Mouse (Mus musculus) stomach, postnatal 0 days (tissue): ENCODE results near the gene Ell. TPM values are rescaled to one million over a fixed set of nuclear protein-coding genes. Genes with fewer than 3 reads are reported as not detected.

ENCODE experiments used
- ATAC-seq: fragments of 200-750 bp; cut with Nextera tagmentation; 2 replicates; pipeline ENCODE4 v1.8.0; 2017; ENCODE audit not compliant: low FRiP score, low TSS enrichment
- DNase-seq: peaks from one replicate; pipeline ENCODE4 v3.0.0-alpha.2; 2016; ENCODE audit warnings: low spot score
- H3K27ac ChIP-seq: fragments of 300-500 bp; sonication (generic); replicated peaks from 2 replicates; pipeline ENCODE4 v1.5.1; 2014; ENCODE audit warnings: mild to moderate bottlenecking, control low read depth
- H3K27me3 ChIP-seq: fragments of 300-500 bp; sonication (generic); 2 replicates; pipeline ENCODE4 v1.6.1; 2014; ENCODE audit warnings: low read length; ENCODE audit not compliant: control insufficient read depth, insufficient read depth
- H3K36me3 ChIP-seq: fragments of 300-500 bp; sonication (generic); 2 replicates; pipeline ENCODE4 v1.6.1; 2014; ENCODE audit warnings: low read length, mixed read lengths; ENCODE audit not compliant: control insufficient read depth, insufficient read depth
- H3K4me1 ChIP-seq: fragments of 300-500 bp; sonication (generic); replicated peaks from 2 replicates; pipeline ENCODE4 v1.6.1; 2014; ENCODE audit warnings: antibody characterized with exemption; ENCODE audit not compliant: control insufficient read depth, insufficient read depth
- H3K4me2 ChIP-seq: fragments of 300-500 bp; sonication (generic); replicated peaks from 2 replicates; pipeline ENCODE4 v1.6.1; 2014; ENCODE audit warnings: low read depth, mild to moderate bottlenecking, control low read depth, moderate library complexity
- H3K4me3 ChIP-seq: fragments of 300-500 bp; sonication (generic); 2 replicates; pipeline ENCODE4 v1.5.1; 2014; ENCODE audit warnings: low read depth, low read length, control low read depth
- H3K9ac ChIP-seq: fragments of 300-500 bp; sonication (generic); 2 replicates; pipeline ENCODE4 v1.6.1; 2014; ENCODE audit warnings: mild to moderate bottlenecking, low read length, control low read depth, mixed read lengths
- H3K9me3 ChIP-seq: fragments of 300-500 bp; sonication (generic); 2 replicates; pipeline ENCODE4 v1.6.1; 2016; ENCODE audit warnings: low read length; ENCODE audit not compliant: control insufficient read depth
- CTCF ChIP-seq: IDR thresholded peaks from 2 replicates; pipeline ENCODE4 v1.5.1; 2016; ENCODE audit warnings: antibody characterized with exemption, low read depth, mild to moderate bottlenecking, moderate library complexity
- EP300 ChIP-seq: optimal IDR thresholded peaks from 2 replicates; pipeline ENCODE3; 2016; ENCODE audit warnings: antibody characterized with exemption
- WGBS: fragments of 180-500 bp; shearing (Covaris S2); extraction: QIAGEN DNeasy Blood & Tissue Kit; methylation state at CpG from one replicate; pipeline ENCODE4 v1.1.7; 2014; 5-methylcytosine and 5-hydroxymethylcytosine counted together
- polyA plus RNA-seq: library from polyadenylated mRNA; unstranded; fragments of >200 nt; fragmentation: Nextera tagmentation; extraction: Ambion mirVana; gene quantifications from 2 replicates; pipeline ENCODE4 v1.2.1, GENCODE M21; 2015

Gene Ell
- polyA plus RNA-seq, 1 experiment from 2014 or later = 11.1 TPM

DNA sequence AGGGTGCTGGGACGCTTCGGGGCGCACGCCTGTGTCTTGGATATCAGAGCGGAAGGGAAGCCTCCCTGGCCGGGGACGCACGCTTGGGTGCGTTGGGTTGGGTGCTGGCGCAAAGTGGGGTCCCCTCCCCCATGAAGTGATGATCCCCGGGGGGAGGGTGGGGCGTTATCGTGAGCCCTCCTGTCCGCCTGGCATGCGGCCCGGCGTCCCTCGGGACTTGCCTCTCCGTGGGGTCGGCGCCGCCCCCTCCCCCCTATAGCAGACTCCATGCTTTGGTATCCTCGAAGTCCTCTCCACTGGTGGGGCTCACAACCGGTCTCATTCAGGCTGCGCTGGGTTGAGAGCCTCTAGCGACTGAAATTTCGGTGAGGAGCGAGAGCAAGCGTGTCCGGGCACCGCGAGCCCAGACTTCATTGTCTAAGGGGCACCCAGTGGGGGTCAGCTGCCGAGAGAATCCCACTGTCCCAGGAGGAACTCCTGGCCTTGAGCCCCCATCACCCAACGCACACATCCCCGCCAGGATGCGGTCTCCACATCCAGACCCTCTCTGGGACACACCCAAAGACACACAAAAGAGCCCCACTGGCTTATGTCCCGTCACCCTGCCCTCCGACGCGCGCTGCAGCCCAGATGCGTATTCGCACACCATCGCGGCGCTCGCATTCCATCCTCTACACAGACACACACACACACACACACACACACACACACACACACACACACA is 45.4 kb upstream of the Ell start:
- WGBS = under 1% methylated on average over 46 of the region's 47 CpGs
- no peak for TF ChIP-seq EP300
- TF ChIP-seq CTCF = no peak

DNA sequence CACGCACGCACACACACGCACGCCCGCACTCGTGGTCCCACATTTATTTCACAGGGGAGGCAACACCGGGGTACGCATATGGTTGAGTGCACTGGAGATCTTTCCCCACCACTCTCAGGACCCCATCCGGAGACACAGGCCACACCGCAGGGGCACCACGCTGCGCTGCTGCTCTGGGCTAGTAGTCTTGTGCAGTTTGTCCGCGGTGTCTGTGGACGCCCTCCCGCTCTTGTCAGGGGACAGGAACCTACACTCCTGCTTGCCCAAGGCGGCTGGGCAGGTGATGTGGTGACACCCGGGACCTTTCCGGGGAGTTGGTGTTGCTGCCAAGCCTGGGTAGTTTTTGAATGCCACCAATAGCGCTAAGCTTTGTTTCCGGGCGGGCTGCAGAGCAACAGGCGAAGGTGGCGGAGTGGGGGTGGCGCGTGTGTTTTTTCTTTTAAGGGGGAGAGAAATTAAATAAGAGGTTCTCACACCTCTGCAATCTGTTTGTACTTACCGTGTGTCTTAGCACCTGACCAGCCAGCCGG is 44.8 kb upstream of the Ell start:
- Histone ChIP-seq H3K4me3 (no peak overlapping the region), H3K4me2 (no peak overlapping the region), H3K27me3 (peaks cover 43% of the 10 kb centered on the region), H3K9ac (no peak overlapping the region), H3K27ac (no peak overlapping the region), H3K9me3 (no peaks in the 10 kb centered on the region), H3K4me1 (no peaks in the 10 kb centered on the region), H3K36me3 (no peaks in the 10 kb centered on the region)
- TF ChIP-seq CTCF (no peak), EP300 (no peak)
- 6% methylated on average over 27 of the region's 28 CpGs for WGBS
- DNase-seq (no peak), ATAC-seq (no peak)

More for the DNA sequence above, 45.4 kb upstream of the Ell start:
- DNase-seq (no peak), ATAC-seq (no peak)
- H3K27me3 ChIP-seq = peaks cover 46% of the 10 kb centered on the region
- no peak overlapping the region for H3K27ac ChIP-seq
- 0 out of 2 replicates have a peak, but pooled peaks cover 2% of the 10 kb centered on the region for H3K4me1 ChIP-seq
- no peaks in the 10 kb centered on the region for H3K36me3 ChIP-seq
- no peaks in the 10 kb centered on the region for H3K9me3 ChIP-seq
- peak overlapping the region; percentile 45; the same call in 1 of the 2 replicates for H3K9ac ChIP-seq
- H3K4me2 ChIP-seq = peak overlapping the region; percentile 75
- peak overlapping the region; percentile 43 for H3K4me3 ChIP-seq

DNA sequence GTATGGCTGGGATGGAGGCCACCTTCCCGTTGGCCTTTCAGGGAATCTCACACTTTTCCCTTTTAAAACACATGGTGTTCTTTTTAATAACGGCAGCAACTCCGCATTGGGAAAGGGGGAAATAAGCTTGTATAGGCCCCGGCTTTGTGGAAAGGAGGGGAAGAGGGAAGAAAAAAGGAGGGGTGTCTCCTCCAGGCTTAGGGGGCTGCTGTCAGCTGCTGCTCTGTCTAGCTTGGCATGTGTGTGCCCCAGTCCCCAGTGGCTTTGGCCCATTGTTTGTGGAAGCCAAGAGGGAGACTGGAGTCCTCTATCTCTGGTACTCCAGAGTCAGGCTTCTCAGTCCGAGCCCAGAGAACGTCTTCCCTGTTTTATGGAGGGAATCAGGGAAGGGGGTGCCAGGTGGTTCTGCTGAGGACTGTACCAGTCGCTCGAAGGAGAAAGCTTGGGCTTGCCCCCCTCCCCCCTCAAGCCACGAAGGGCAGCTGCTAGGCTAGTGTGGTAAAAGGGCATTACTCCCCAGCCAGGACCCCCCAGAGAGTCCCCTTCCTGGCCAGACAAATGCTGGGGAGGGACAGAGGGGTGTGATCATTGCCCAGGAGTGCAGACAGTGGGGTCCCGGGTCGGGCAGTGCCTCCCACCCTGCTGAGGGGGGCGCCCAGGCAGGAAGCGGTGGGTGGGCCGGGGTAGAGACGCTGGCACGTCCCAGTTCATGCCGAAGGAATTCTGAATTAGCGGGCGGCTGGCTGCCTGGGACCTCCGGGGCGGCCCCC is 44.1 kb upstream of the Ell start:
- H3K27ac ChIP-seq = no peak overlapping the region
- H3K4me3 ChIP-seq = no peak overlapping the region
- no peak for ATAC-seq
- H3K9me3 ChIP-seq = no peaks in the 10 kb centered on the region
- H3K27me3 ChIP-seq = peaks cover 40% of the 10 kb centered on the region
- DNase-seq = no peak
- H3K36me3 ChIP-seq = no peaks in the 10 kb centered on the region
- H3K4me1 ChIP-seq = no peaks in the 10 kb centered on the region
- H3K4me2 ChIP-seq = no peak overlapping the region
- WGBS = 18% methylated on average over 21 of the region's 21 CpGs
- no peak for TF ChIP-seq EP300
- TF ChIP-seq CTCF = no peak
- H3K9ac ChIP-seq = no peak overlapping the region

DNA sequence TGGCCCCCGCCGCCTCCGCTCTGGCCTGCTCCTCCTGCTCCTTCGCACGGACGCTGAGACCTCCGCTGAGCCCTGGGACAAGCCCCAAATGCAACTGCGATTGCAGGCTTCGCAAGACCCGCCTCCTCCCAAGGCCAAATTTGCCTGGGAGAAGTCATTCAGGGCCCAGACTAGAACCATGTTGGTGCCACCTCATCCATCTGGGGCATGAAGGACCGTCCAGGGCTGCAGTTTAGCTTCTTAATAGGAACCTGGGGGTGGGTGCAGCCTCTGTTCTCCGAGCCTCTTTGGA is 43.5 kb upstream of the Ell start:
- ATAC-seq (no peak), DNase-seq (no peak)
- TF ChIP-seq CTCF (no peak), EP300 (no peak)
- WGBS = 33% methylated on average over 12 of the region's 12 CpGs
- Histone ChIP-seq H3K36me3 (no peaks in the 10 kb centered on the region), H3K4me2 (no peak overlapping the region), H3K27me3 (peaks cover 40% of the 10 kb centered on the region), H3K9me3 (no peaks in the 10 kb centered on the region), H3K27ac (no peak overlapping the region), H3K4me1 (no peaks in the 10 kb centered on the region), H3K9ac (no peak overlapping the region), H3K4me3 (no peak overlapping the region)

DNA sequence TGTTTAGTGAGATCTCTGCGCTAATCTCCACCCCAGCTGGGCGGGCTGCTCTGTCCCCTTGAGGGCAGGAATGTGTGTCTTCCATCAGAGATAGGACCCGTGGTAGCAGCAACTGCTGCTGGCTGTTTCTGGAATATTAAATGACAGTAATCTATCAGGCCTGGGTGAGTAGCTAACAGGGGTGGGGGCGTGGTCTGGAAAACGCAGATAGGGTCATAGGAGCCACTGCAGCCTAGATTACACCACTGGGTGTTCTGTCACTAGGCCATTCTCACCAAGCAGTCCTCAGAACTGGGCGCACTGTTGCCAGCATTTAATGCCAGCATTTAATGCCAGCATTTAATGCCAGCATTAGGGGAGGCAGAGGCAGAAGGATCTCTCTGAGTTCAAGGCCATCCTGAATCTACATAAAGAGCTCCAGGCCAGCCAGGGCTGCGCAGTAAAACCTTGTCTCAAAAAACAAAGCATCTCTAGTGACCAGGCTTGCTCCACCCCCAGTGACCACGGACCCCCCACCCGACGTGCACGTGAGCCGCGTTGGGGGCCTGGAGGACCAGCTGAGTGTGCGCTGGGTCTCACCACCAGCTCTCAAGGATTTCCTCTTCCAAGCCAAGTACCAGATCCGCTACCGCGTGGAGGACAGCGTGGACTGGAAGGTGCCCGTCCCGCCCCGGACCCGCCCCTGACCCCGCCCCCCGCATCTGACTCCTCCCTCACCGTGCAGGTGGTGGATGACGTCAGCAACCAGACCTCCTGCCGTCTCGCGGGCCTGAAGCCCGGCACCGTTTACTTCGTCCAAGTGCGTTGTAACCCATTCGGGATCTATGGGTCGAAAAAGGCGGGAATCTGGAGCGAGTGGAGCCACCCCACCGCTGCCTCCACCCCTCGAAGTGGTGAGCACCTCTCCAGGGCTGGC is 38.6 kb upstream of the Ell start:
- H3K4me1 ChIP-seq = peaks cover 1% of the 10 kb centered on the region
- ATAC-seq = peak; percentile 7; the same call in 1 of the 2 replicates
- WGBS = 14% methylated on average over 39 of the region's 39 CpGs
- H3K4me3 ChIP-seq = peak overlapping the region; percentile 2; the same call in 1 of the 2 replicates
- no peak overlapping the region for H3K27ac ChIP-seq
- no peaks in the 10 kb centered on the region for H3K36me3 ChIP-seq
- H3K9me3 ChIP-seq = no peaks in the 10 kb centered on the region
- peak; percentile 74 for DNase-seq
- H3K4me2 ChIP-seq = peak overlapping the region; percentile 8; the same call in 1 of the 2 replicates
- no peak overlapping the region for H3K9ac ChIP-seq
- H3K27me3 ChIP-seq = peaks cover 8% of the 10 kb centered on the region; the same call in 1 of the 2 replicates
- no peak for TF ChIP-seq EP300
- no peak for TF ChIP-seq CTCF
